Mouse (Mus musculus) ES-E14 (cell line): ENCODE results near the gene Hist1h2ap.
"Not testable (repeated sequence)": the region's sequence is repeated elsewhere in the genome, so short reads cannot be mapped to it uniquely, and the experiment has no call there.

Experiments used
- ZC3H11A ChIP-seq: IDR thresholded peaks from 2 replicates; pipeline ENCODE4 v1.6.1; 2012; ENCODE audit warnings: low read depth, mild to moderate bottlenecking, inconsistent platforms, low read length, borderline replicate concordance
- ZNF384 ChIP-seq: IDR thresholded peaks from 2 replicates; pipeline ENCODE4 v1.6.1; 2012; ENCODE audit warnings: low read depth, low read length, inconsistent platforms

GRCm38 (mm10) chr13:21811074-21811473 lies 22.2 kb downstream of the Hist1h2ap start:
- TF ChIP-seq ZNF384, ZC3H11A: not testable (repeated sequence)
